Mouse (Mus musculus) heart, embryonic 16.5 days (tissue): ENCODE measurements around the gene BC049715. TPM values are rescaled to one million over a fixed set of nuclear protein-coding genes. Genes with fewer than 3 reads are reported as not detected.
A peak's percentile ranks its signal among the peaks of the same experiment; 100 is the strongest.

ENCODE experiments used
- ATAC-seq: fragments of 200-750 bp; cut with Nextera tagmentation; replicated peaks from 2 replicates; pipeline ENCODE4 v1.8.0; 2017; ENCODE audit warnings: moderate number of reproducible peaks; ENCODE audit not compliant: insufficient read depth, low FRiP score; ENCODE audit errors: extremely low read depth
- H3K27ac ChIP-seq: fragments of 300-500 bp; sonication (generic); 2 replicates; pipeline ENCODE4 v1.5.1; 2014; ENCODE audit warnings: mild to moderate bottlenecking, low read length, control low read depth, moderate library complexity
- H3K27me3 ChIP-seq: fragments of 300-500 bp; sonication (generic); 2 replicates; pipeline ENCODE4 v1.6.1; 2014; ENCODE audit warnings: low read length, mixed read lengths; ENCODE audit not compliant: control insufficient read depth, insufficient read depth
- H3K36me3 ChIP-seq: fragments of 300-500 bp; sonication (generic); 2 replicates; pipeline ENCODE4 v1.6.1; 2014; ENCODE audit not compliant: control insufficient read depth, insufficient read depth
- H3K4me1 ChIP-seq: fragments of 300-500 bp; sonication (generic); 2 replicates; pipeline ENCODE4 v1.6.1; 2014; ENCODE audit warnings: low read length, mixed read lengths; ENCODE audit not compliant: control insufficient read depth, insufficient read depth
- H3K4me2 ChIP-seq: fragments of 300-500 bp; sonication (generic); 2 replicates; pipeline ENCODE4 v1.6.1; 2014; ENCODE audit warnings: low read depth, mild to moderate bottlenecking, control low read depth, low read length
- H3K4me3 ChIP-seq: fragments of 300-500 bp; sonication (generic); 2 replicates; pipeline ENCODE4 v1.5.1; 2014; ENCODE audit warnings: mild to moderate bottlenecking, control low read depth, low read length
- H3K9ac ChIP-seq: fragments of 300-500 bp; sonication (generic); 2 replicates; pipeline ENCODE4 v1.6.1; 2014; ENCODE audit warnings: low read length, control low read depth
- H3K9me3 ChIP-seq: fragments of 300-500 bp; sonication (generic); replicated peaks from 2 replicates; pipeline ENCODE4 v1.6.1; 2016; ENCODE audit warnings: low read length; ENCODE audit not compliant: control insufficient read depth
- WGBS: fragments of 180-500 bp; shearing (Covaris S2); extraction: QIAGEN DNeasy Blood & Tissue Kit; methylation state at CpG from one replicate; pipeline ENCODE4 v1.1.7; 2014; 5-methylcytosine and 5-hydroxymethylcytosine counted together
- polyA plus RNA-seq: library from polyadenylated mRNA; unstranded; fragments of >200 nt; fragmentation: Nextera tagmentation; extraction: Ambion mirVana; gene quantifications from 2 replicates; pipeline ENCODE4 v1.2.1, GENCODE M21; 2015

The BC049715 gene
- polyA plus RNA-seq: 0.99 and 2.5 TPM in 2 replicates

GRCm38 (mm10) chr6:136827516-136827880 lies at the start of gene BC049715:
TSS of gene BC049715 (plus strand) at chr6:136827626.
- H3K4me1 ChIP-seq: peaks cover 4% of the 10 kb centered on the region
- peak within 1 kb of the TSS; percentile 100 for H3K4me3 ChIP-seq
- peak within 1 kb of the TSS; percentile 86 for H3K27ac ChIP-seq
- H3K9me3 ChIP-seq: no peaks in the 10 kb centered on the region
- no peaks in the 10 kb centered on the region for H3K27me3 ChIP-seq
- 0 out of 2 replicates have a peak, but pooled peaks have one; percentile 2 for ATAC-seq
- H3K36me3 ChIP-seq: peaks cover 23% of the 10 kb centered on the region
- H3K9ac ChIP-seq: peak within 1 kb of the TSS; percentile 100
- under 1% methylated on average over 34 of the region's 34 CpGs for WGBS
- peak within 1 kb of the TSS; percentile 91 for H3K4me2 ChIP-seq

DNA sequence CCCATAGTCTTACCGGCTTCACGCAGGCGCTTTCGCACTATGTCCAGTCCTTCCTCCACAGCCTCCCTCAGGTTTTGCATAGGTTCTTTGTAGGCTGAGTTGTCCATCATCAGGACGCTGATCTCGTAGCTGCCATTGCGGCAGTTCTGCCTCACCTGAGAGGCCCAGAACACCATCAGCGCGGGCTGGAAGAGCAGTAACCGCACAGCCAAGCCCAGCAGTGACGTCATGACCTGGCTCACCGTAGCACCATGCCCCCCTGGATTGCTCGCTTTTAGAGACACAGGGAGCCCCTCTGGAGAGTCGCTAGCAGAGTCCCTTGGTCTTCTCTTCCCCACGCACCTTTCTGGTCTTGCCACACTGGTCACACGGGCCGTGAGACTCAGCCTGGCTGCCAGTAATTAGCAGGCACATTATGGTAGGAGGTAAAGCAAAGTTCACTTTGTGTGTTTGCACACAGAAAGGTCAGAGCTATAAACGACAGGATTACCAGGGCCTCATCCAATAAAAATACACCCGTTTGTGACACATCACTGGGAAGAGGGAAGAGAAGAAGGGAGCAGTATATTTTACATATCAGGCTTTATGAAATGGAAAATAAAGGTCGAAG lies 45.9 kb upstream of the BC049715 start, which contains the start of gene Gucy2c:
Gene Gucy2c (minus strand): TSS at position 389 of the 610 bp plus-strand sequence.
- Histone ChIP-seq H3K27ac (no peak within 1 kb of the TSS), H3K4me1 (no peaks in the 10 kb centered on the region), H3K36me3 (no peaks in the 10 kb centered on the region), H3K4me2 (no peak within 1 kb of the TSS), H3K4me3 (no peak within 1 kb of the TSS), H3K27me3 (no peaks in the 10 kb centered on the region), H3K9me3 (no peaks in the 10 kb centered on the region), H3K9ac (no peak within 1 kb of the TSS)
- no peak for ATAC-seq
- WGBS: 75% methylated on average over 20 of the region's 20 CpGs

DNA sequence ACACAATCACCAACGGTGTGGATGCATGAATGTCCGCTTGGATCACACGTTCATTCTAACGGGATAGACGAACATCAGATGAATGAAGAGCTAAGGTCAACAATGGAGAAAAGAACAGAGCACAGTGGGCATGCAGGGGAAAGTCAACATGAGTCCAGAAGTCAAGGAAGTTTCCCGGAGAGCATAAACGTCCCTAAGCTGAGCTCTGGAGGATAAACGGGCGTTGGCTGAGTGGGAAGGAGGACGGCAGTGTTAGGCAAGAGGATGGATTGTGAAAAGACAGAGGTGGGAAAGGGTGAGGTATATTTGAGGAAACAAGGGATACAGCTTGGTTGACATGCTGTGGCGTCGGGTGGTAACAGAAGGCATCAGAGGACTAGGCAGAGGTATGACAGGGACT lies 45.3 kb upstream of the BC049715 start:
- H3K9ac ChIP-seq: no peak overlapping the region
- no peaks in the 10 kb centered on the region for H3K4me1 ChIP-seq
- no peak overlapping the region for H3K27ac ChIP-seq
- no peaks in the 10 kb centered on the region for H3K9me3 ChIP-seq
- H3K4me3 ChIP-seq: no peak overlapping the region
- H3K4me2 ChIP-seq: no peak overlapping the region
- ATAC-seq: no peak
- no peaks in the 10 kb centered on the region for H3K27me3 ChIP-seq
- 83% methylated on average over 12 of the region's 12 CpGs for WGBS
- no peaks in the 10 kb centered on the region for H3K36me3 ChIP-seq

DNA sequence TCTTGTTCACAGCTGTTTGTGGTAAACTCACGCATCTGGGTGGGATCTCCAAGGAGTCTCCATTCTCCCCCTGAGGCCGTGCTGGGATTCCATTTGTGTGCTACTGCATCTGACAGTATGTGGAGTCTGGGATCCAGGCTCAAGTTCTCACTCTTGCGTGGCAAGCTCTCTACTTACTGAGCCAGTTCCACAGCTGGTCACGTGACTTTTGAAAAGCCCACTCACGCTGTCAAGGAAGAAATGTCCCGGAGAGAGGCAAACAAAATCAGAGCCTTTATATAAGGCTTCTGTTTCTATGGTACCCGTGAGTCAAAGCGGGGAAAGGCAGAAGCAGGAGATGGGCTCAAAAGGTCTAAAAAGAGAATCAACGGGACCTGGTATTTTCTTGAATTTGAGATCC lies 44.7 kb upstream of the BC049715 start:
- H3K27me3 ChIP-seq: no peaks in the 10 kb centered on the region
- WGBS: 84% methylated on average over 9 of the region's 9 CpGs
- ATAC-seq: no peak
- H3K9ac ChIP-seq: no peak overlapping the region
- no peaks in the 10 kb centered on the region for H3K4me1 ChIP-seq
- no peaks in the 10 kb centered on the region for H3K9me3 ChIP-seq
- H3K36me3 ChIP-seq: no peaks in the 10 kb centered on the region
- H3K4me3 ChIP-seq: no peak overlapping the region
- no peak overlapping the region for H3K27ac ChIP-seq
- no peak overlapping the region for H3K4me2 ChIP-seq

DNA sequence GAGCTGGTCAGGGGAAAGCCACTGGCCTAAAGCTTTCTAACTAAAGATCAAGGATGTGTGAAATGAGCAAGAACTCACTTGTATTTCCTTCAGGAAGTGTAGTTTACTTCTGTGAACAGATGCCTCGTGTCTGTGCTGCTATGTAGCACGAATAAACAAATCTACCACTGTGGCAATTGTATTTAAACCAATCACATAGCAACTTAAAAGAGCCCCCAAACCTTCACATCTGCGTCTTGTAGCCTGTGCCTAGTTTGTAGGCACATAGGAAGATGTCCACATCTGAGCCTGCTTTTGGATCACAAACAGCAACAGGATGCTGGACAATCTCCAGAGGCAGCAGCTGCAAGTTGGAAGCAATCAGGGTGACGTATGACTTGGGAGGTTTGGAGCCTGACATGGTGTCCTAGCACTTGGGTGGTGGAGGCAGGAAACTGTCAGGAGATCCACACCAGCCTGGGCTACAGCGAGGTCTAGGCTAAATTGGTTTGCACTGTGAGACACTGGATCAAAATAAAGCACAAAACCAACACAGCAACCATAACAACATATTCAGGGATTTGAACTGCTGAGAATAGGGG lies 37.9 kb upstream of the BC049715 start:
- Histone ChIP-seq H3K4me2 (no peak overlapping the region), H3K27ac (peak overlapping the region; percentile 41), H3K9me3 (no peaks in the 10 kb centered on the region), H3K36me3 (no peaks in the 10 kb centered on the region), H3K27me3 (no peaks in the 10 kb centered on the region), H3K4me1 (peaks cover 5% of the 10 kb centered on the region; the same call in 1 of the 2 replicates), H3K9ac (no peak overlapping the region), H3K4me3 (no peak overlapping the region)
- 53% methylated on average over 5 of the region's 5 CpGs for WGBS
- ATAC-seq: peak; percentile 76

GRCm38 (mm10) chr6:136792884-136793758 lies 34.3 kb upstream of the BC049715 start:
- H3K27ac ChIP-seq: no peak overlapping the region
- peak overlapping the region; percentile 96 for H3K4me2 ChIP-seq
- peaks cover 5% of the 10 kb centered on the region; the same call in 1 of the 2 replicates for H3K4me1 ChIP-seq
- peak overlapping the region; percentile 72 for H3K9ac ChIP-seq
- 30% methylated on average over 16 of the region's 16 CpGs for WGBS
- H3K4me3 ChIP-seq: peak overlapping the region; percentile 62
- H3K9me3 ChIP-seq: no peaks in the 10 kb centered on the region
- H3K27me3 ChIP-seq: no peaks in the 10 kb centered on the region
- no peak for ATAC-seq
- no peaks in the 10 kb centered on the region for H3K36me3 ChIP-seq

DNA sequence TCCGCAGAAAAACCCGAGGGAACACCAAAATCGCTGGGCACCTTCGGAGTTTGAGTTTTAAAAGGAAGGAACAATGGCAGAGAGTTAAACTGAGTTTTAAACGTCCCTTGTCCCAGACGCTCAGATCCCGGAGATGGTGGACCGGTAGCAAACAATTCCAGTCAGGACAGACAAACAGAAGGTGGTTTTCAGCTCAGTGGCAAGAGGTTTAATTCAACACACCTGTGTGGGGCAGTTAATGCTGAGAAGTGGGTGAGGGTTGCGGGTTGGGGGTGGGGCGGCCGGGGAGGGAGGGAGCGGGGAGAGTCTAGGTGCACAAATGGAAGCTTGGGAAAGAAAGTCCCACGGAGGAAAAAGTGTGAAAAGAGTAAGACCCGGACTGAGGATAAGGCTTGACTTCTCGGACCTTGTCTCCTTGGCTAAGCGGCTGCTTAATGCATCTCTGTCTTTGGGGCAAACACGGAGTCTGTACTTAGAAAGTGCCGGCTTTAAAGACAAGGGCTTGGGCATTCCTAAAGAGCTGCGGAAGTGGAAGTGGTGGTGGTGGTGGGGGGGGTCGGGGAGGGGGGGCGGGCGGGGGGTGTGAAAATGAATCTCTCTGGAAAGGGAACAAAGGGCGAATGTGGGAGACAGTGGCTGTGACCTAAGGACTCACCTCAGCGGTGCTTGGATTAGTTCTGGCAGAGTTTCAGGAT lies 33.4 kb upstream of the BC049715 start:
- Histone ChIP-seq H3K27ac (no peak overlapping the region), H3K4me2 (peak overlapping the region; percentile 96), H3K4me3 (peak overlapping the region; percentile 62), H3K27me3 (no peaks in the 10 kb centered on the region), H3K4me1 (peaks cover 5% of the 10 kb centered on the region; the same call in 1 of the 2 replicates), H3K36me3 (no peaks in the 10 kb centered on the region), H3K9me3 (no peaks in the 10 kb centered on the region), H3K9ac (peak overlapping the region; percentile 72)
- ATAC-seq: 0 out of 2 replicates have a peak, but pooled peaks have one; percentile 33
- under 1% methylated on average over 23 of the region's 24 CpGs for WGBS

DNA sequence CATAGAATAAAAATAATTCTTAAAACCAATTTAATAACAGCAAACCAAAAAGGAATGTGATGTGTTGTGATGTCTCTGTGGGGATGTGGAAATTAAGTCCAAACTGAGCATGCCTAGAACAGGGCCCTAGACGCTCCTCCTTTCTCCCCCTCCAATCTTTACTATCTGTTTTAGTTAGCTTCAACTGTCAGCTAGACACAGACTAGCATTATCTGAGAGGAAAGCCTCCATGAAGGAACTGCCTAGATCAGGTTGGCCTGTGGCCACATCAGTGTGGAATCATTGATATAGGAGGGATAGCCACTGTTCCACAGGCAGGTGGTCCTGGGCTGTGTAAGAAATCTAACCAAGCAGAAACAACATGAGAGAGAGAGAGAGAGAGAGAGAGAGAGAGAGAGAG lies 32.3 kb upstream of the BC049715 start:
- H3K4me2 ChIP-seq: no peak overlapping the region
- no peak overlapping the region for H3K27ac ChIP-seq
- no peaks in the 10 kb centered on the region for H3K9me3 ChIP-seq
- no peak for ATAC-seq
- H3K9ac ChIP-seq: no peak overlapping the region
- H3K36me3 ChIP-seq: no peaks in the 10 kb centered on the region
- WGBS: 59% methylated on average over 1 of the region's 1 CpGs
- peaks cover 5% of the 10 kb centered on the region; the same call in 1 of the 2 replicates for H3K4me1 ChIP-seq
- no peak overlapping the region for H3K4me3 ChIP-seq
- H3K27me3 ChIP-seq: no peaks in the 10 kb centered on the region
